Mouse (Mus musculus): Measurements from ENCODE around the gene Gsx1.

Gene Gsx1

GRCm38 (mm10) chr5:147189836-147190602, 1.5 kb downstream of the Gsx1 start:
- TF ChIP-seq CTCF (conservative IDR thresholded peaks at IDR 0.05; ENCODE audit: low read length) (no peak), POU5F1 (IDR thresholded peaks at IDR 0.05; ENCODE audit: borderline replicate concordance, low read length) (no peak), NANOG (IDR thresholded peaks at IDR 0.05; ENCODE audit: borderline replicate concordance, low read length) (no peak)
- H3K9me3 ChIP-seq (ENCODE audit: low read length), result no peaks in the 10 kb centered on the region
- peaks cover 95% of the 10 kb centered on the region for H3K27me3 ChIP-seq (ENCODE audit: insufficient read depth, low read length)
- H3K36me3 ChIP-seq (ENCODE audit: insufficient read depth, low read length), result no peaks in the 10 kb centered on the region
- peaks cover 66% of the 10 kb centered on the region for H3K4me1 ChIP-seq (replicated peaks; ENCODE audit: low read depth, low read length)
- H3K4me3 ChIP-seq (replicated peaks; ENCODE audit: low read length), result peak overlapping the region; percentile 41; the same call in 1 of the 2 replicates

- H3K4me1 ChIP-seq (replicated peaks; ENCODE audit: low read depth, low read length), result peaks cover 58% of the 10 kb centered on the region
- H3K36me3 ChIP-seq (ENCODE audit: insufficient read depth, low read length), result no peaks in the 10 kb centered on the region
- no peak for TF ChIP-seq CTCF (conservative IDR thresholded peaks at IDR 0.05; ENCODE audit: low read length)
- no peak for TF ChIP-seq POU5F1 (IDR thresholded peaks at IDR 0.05; ENCODE audit: borderline replicate concordance, low read length)
- no peak overlapping the region for H3K4me3 ChIP-seq (replicated peaks; ENCODE audit: low read length)
- no peaks in the 10 kb centered on the region for H3K9me3 ChIP-seq (ENCODE audit: low read length)
- H3K27me3 ChIP-seq (ENCODE audit: insufficient read depth, low read length), result peaks cover 93% of the 10 kb centered on the region
Measured at GRCm38 (mm10) chr5:147190885-147191284, 2.4 kb downstream of the Gsx1 start.

GRCm38 (mm10) chr5:147191801-147192575, 3.5 kb downstream of the Gsx1 start:
- Histone ChIP-seq H3K9me3 (ENCODE audit: low read length) (no peaks in the 10 kb centered on the region), H3K36me3 (ENCODE audit: insufficient read depth, low read length) (no peaks in the 10 kb centered on the region), H3K4me1 (replicated peaks; ENCODE audit: low read depth, low read length) (peaks cover 47% of the 10 kb centered on the region), H3K27me3 (ENCODE audit: insufficient read depth, low read length) (peaks cover 89% of the 10 kb centered on the region), H3K4me3 (replicated peaks; ENCODE audit: low read length) (no peak overlapping the region)
- no peak for TF ChIP-seq NANOG (IDR thresholded peaks at IDR 0.05; ENCODE audit: borderline replicate concordance, low read length)
- no peak; the same call in 1 of the 2 replicates for TF ChIP-seq POU5F1 (IDR thresholded peaks at IDR 0.05; ENCODE audit: borderline replicate concordance, low read length)
- TF ChIP-seq CTCF (conservative IDR thresholded peaks at IDR 0.05; ENCODE audit: low read length), result no peak

- Histone ChIP-seq H3K36me3 (ENCODE audit: insufficient read depth, low read length) (no peaks in the 10 kb centered on the region), H3K9me3 (ENCODE audit: low read length) (no peaks in the 10 kb centered on the region), H3K4me3 (replicated peaks; ENCODE audit: low read length) (no peak overlapping the region), H3K4me1 (replicated peaks; ENCODE audit: low read depth, low read length) (peaks cover 42% of the 10 kb centered on the region), H3K27me3 (ENCODE audit: insufficient read depth, low read length) (peaks cover 87% of the 10 kb centered on the region)
- no peak for TF ChIP-seq POU5F1 (IDR thresholded peaks at IDR 0.05; ENCODE audit: borderline replicate concordance, low read length)
- TF ChIP-seq NANOG (IDR thresholded peaks at IDR 0.05; ENCODE audit: borderline replicate concordance, low read length), result no peak
- TF ChIP-seq CTCF (conservative IDR thresholded peaks at IDR 0.05; ENCODE audit: low read length), result no peak
Measured at GRCm38 (mm10) chr5:147192576-147192960, 4.1 kb downstream of the Gsx1 start.

- peaks cover 10% of the 10 kb centered on the region for H3K9me3 ChIP-seq (ENCODE audit: low read length)
Measured at GRCm38 (mm10) chr5:147204905-147205304, 16.4 kb downstream of the Gsx1 start.

GRCm38 (mm10) chr5:147207852-147208251, 19.4 kb downstream of the Gsx1 start:
- H3K36me3 ChIP-seq (ENCODE audit: insufficient read depth, low read length), result no peaks in the 10 kb centered on the region
- H3K4me3 ChIP-seq (replicated peaks; ENCODE audit: low read length), result no peak overlapping the region

More at GRCm38 (mm10) chr5:147204905-147205304, 16.4 kb downstream of the Gsx1 start:
- no peaks in the 10 kb centered on the region for H3K36me3 ChIP-seq (ENCODE audit: insufficient read depth, low read length)
- peaks cover 21% of the 10 kb centered on the region for H3K27me3 ChIP-seq (ENCODE audit: insufficient read depth, low read length)
- peaks cover 19% of the 10 kb centered on the region for H3K4me1 ChIP-seq (replicated peaks; ENCODE audit: low read depth, low read length)
- TF ChIP-seq POU5F1 (IDR thresholded peaks at IDR 0.05; ENCODE audit: borderline replicate concordance, low read length), result no peak
- no peak for TF ChIP-seq NANOG (IDR thresholded peaks at IDR 0.05; ENCODE audit: borderline replicate concordance, low read length)
- no peak for TF ChIP-seq CTCF (conservative IDR thresholded peaks at IDR 0.05; ENCODE audit: low read length)
- H3K4me3 ChIP-seq (replicated peaks; ENCODE audit: low read length), result 0 out of 2 replicates have a peak overlapping the region, but pooled peaks have one; percentile 7

GRCm38 (mm10) chr5:147208471-147208870, 20.0 kb downstream of the Gsx1 start:
- Histone ChIP-seq H3K27me3 (ENCODE audit: insufficient read depth, low read length) (peaks cover 29% of the 10 kb centered on the region), H3K4me1 (replicated peaks; ENCODE audit: low read depth, low read length) (peaks cover 19% of the 10 kb centered on the region), H3K36me3 (ENCODE audit: insufficient read depth, low read length) (no peaks in the 10 kb centered on the region), H3K9me3 (ENCODE audit: low read length) (peaks cover 19% of the 10 kb centered on the region), H3K4me3 (replicated peaks; ENCODE audit: low read length) (no peak overlapping the region)
- TF ChIP-seq CTCF (conservative IDR thresholded peaks at IDR 0.05; ENCODE audit: low read length), result peak; percentile 58
- TF ChIP-seq POU5F1 (IDR thresholded peaks at IDR 0.05; ENCODE audit: borderline replicate concordance, low read length), result no peak

More at GRCm38 (mm10) chr5:147207852-147208251, 19.4 kb downstream of the Gsx1 start:
- H3K9me3 ChIP-seq (ENCODE audit: low read length), result peaks cover 19% of the 10 kb centered on the region
- peaks cover 19% of the 10 kb centered on the region for H3K4me1 ChIP-seq (replicated peaks; ENCODE audit: low read depth, low read length)
- TF ChIP-seq POU5F1 (IDR thresholded peaks at IDR 0.05; ENCODE audit: borderline replicate concordance, low read length), result no peak
- TF ChIP-seq NANOG (IDR thresholded peaks at IDR 0.05; ENCODE audit: borderline replicate concordance, low read length), result no peak
- H3K27me3 ChIP-seq (ENCODE audit: insufficient read depth, low read length), result peaks cover 26% of the 10 kb centered on the region

GRCm38 (mm10) chr5:147227354-147228112, 39.0 kb downstream of the Gsx1 start:
- Histone ChIP-seq H3K4me1 (replicated peaks; ENCODE audit: low read depth, low read length) (peaks cover 31% of the 10 kb centered on the region), H3K9me3 (ENCODE audit: low read length) (no peaks in the 10 kb centered on the region), H3K4me3 (replicated peaks; ENCODE audit: low read length) (no peak overlapping the region), H3K27me3 (ENCODE audit: insufficient read depth, low read length) (peaks cover 69% of the 10 kb centered on the region), H3K36me3 (ENCODE audit: insufficient read depth, low read length) (no peaks in the 10 kb centered on the region)
- TF ChIP-seq CTCF (conservative IDR thresholded peaks at IDR 0.05; ENCODE audit: low read length) (peak; percentile 63), POU5F1 (IDR thresholded peaks at IDR 0.05; ENCODE audit: borderline replicate concordance, low read length) (no peak)
